Mouse (Mus musculus): ENCODE measurements around the gene 1700024B05Rik.
"Not testable (repeated sequence)": the region's sequence is repeated elsewhere in the genome, so short reads cannot be mapped to it uniquely, and the experiment has no call there.

DNA sequence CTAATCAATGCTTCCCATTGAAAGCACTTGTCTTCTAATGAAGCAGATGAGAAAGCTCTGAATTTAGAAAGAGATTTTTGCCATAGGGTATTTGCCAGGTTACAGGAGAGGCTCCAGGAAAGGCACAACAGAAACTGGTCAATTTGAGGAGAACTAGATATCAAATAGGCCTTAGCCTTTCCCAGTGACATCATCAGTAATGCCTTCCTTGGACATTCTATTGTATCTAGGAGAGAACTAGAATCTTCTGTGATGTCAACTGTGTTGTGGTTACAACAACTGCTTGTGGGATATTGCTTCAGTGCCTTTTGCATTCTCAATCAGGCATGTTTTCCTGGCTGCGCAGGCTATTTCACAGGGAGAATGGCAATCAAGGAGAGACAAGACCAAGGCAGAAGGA, 19.1 kb upstream of the 1700024B05Rik start, which contains the start of gene 1700049E17Rik1:
- TF ChIP-seq TAL1, GATA1 (IDR thresholded peaks at IDR 0.05; ENCODE audit: low read length): not testable (repeated sequence)
